ENCODE assay signal across 13 mouse cellular contexts in the genomic region with DNA sequence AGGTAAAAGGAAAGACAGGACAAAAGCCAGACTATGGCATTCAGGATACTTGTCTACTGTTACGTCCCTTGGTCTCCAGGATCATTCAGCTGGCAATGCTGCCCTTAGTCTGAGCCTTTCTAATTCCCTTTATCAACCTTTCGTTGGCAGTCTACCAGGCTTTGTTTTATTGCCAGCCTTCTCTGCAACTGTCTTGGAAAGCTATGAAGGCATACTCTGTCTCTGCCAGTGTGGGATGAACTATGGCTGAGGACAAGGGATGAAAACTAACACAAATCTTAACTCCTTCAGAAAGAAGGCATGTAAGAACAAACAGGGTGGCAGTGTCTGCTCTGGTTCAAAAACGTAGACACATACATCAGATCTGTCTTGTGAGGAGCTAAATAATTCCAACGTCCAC. TPM values are rescaled to one million over a fixed set of nuclear protein-coding genes. Genes with fewer than 3 reads are reported as not detected.
A peak's percentile ranks its signal among the peaks of the same experiment; 100 is the strongest.
DNase-seq lines count a peak whose midpoint lies in the region; ATAC-seq and TF ChIP-seq lines count a peak whose summit lies in the region.
"Had no signal": no experiment of that assay in that cellular context is flagged by ENCODE, and none has a peak within 500 bp of the region (broad histone marks: within the 10 kb centered on the region; RNA-seq: fewer than 3 reads in every experiment).

No protein-coding gene starts in this region.

- no peak overlapping the region for H3K4me3 ChIP-seq in gastrocnemius, adult 2 months
- H3K4me3 ChIP-seq: forebrain, embryonic 13.5 days; limb, embryonic 10.5 days had no signal

- peak; percentile 27 for DNase-seq in gastrocnemius, adult 2 months
- DNase-seq in gastrocnemius, postnatal 4 days (ENCODE audit: low spot score in 2 of 2), result no peak
- DNase-seq in right cerebral cortex, postnatal 10 days (ENCODE audit: low spot score in 2 of 2), result peak; percentile 32 to 42
- DNase-seq in right cerebral cortex, postnatal 4 days, result no peak
- peak; percentile 7 for DNase-seq in gastrocnemius, postnatal 10 days
- peak; percentile 80 for DNase-seq in testis, postnatal 14 days (ENCODE audit: low spot score)
- DNase-seq in kidney, adult 9 months, result no peak
- DNase-seq: kidney, postnatal 36 days had no signal

- H3K27ac ChIP-seq in gastrocnemius, adult 2 months, result peak overlapping the region; percentile 88
- H3K27ac ChIP-seq: forebrain, embryonic 13.5 days; hindbrain, embryonic 14.5 days; limb, embryonic 10.5 days had no signal

- intact Hi-C loops in gastrocnemius, adult 2 months (cut with DNase I), result loop anchor here (2.0 kb wide), 1 partner anchor 57 kb away; no protein-coding TSS in a partner anchor

- no peak for TF ChIP-seq CTCF in gastrocnemius, adult 2 months (IDR thresholded peaks at IDR 0.05)

- ATAC-seq in activated CD4-positive, CD25-positive, alpha-beta regulatory T cell, adult 4 months, result no peak
- ATAC-seq: CD4-positive, CD25-positive, alpha-beta regulatory T cell, adult 4 months; forebrain, embryonic 13.5 days had no signal

RNA-seq across cellular contexts. Expression of a gene that starts 0.6 kb away (rescaled TPM):
- 100 to 1,000 TPM in 1 of 2 experiments, 10 to 100 TPM in 1; 86.6 to 180 TPM for total RNA-seq in gastrocnemius, adult 2 months (2021)
- total RNA-seq in gastrocnemius, postnatal 4 days (2021), result 1 to 10 TPM; 8.8 to 8.9 TPM
- 10 to 100 TPM; 15.6 to 17.9 TPM for total RNA-seq in gastrocnemius, postnatal 10 days (2021)
- polyA plus RNA-seq in activated CD4-positive, CD25-positive, alpha-beta regulatory T cell, adult 4 months (2017; shearing (Covaris generic)), result under 1 TPM in 1 of 2 experiments, not detected in 1; 0.44 TPM
- polyA plus RNA-seq: CD4-positive, CD25-positive, alpha-beta regulatory T cell, adult 4 months had no signal

Comparison
In these comparisons a context has a peak if more than half of its experiments do, and no peak if none do; other contexts are left out.
1. DNase-seq: peak in gastrocnemius, adult 2 months (single experiment), right cerebral cortex, postnatal 10 days (2 of 2), gastrocnemius, postnatal 10 days (single experiment) and testis, postnatal 14 days (single experiment); none in gastrocnemius, postnatal 4 days (0 of 2), right cerebral cortex, postnatal 4 days (single experiment) and kidney, adult 9 months (single experiment).
2. RNA of a gene that starts 0.6 kb away (total RNA-seq): 86.6 to 180 TPM in gastrocnemius, adult 2 months; 15.6 to 17.9 TPM in gastrocnemius, postnatal 10 days and 8.8 to 8.9 TPM in gastrocnemius, postnatal 4 days; every median in the first group is over 4 times any median in the second.